Mouse (Mus musculus) ES-E14 (cell line): ENCODE measurements around the gene Fkbp8. TPM values are rescaled to one million over a fixed set of nuclear protein-coding genes. Genes with fewer than 3 reads are reported as not detected.

Experiments used
- DNase-seq: peaks from one replicate; pipeline ENCODE4 v3.0.0-alpha.2; 2013; ENCODE audit warnings: low read depth, low spot score
- H3K27ac ChIP-seq: 2 replicates; pipeline ENCODE4 v1.5.1; 2012; ENCODE audit warnings: low read depth, mild to moderate bottlenecking, low read length, moderate library complexity, mixed read lengths; ENCODE audit not compliant: poor library complexity, insufficient read depth, severe bottlenecking
- H3K36me3 ChIP-seq: 2 replicates; pipeline ENCODE4 v1.6.1; 2012; ENCODE audit warnings: mild to moderate bottlenecking, low read length, moderate library complexity, mixed read lengths; ENCODE audit not compliant: control insufficient read depth, poor library complexity, insufficient read depth, severe bottlenecking
- H3K4me1 ChIP-seq, 2 experiments: fragments of 150-350 bp in 1 of 2; sonication (generic) in 1 of 2; 2 replicates each; pipeline ENCODE4 v1.6.1; 2012; ENCODE audit warnings: low read length in 2 of 2, mild to moderate bottlenecking in 1 of 2, mixed read lengths in 1 of 2; ENCODE audit not compliant: control insufficient read depth in 2 of 2, insufficient read depth in 2 of 2, poor library complexity in 1 of 2
- H3K4me3 ChIP-seq, 2 experiments: fragments of 150-350 bp in 1 of 2; sonication (generic) in 1 of 2; 2 replicates each; pipeline ENCODE4 v1.5.1; 2012; ENCODE audit warnings: low read length in 2 of 2, low read depth in 1 of 2, mild to moderate bottlenecking in 1 of 2, mixed read lengths in 1 of 2; ENCODE audit not compliant: insufficient read depth in 1 of 2, poor library complexity in 1 of 2, severe bottlenecking in 1 of 2
- H3K9ac ChIP-seq: 2 replicates; pipeline ENCODE4 v1.6.1; 2012; ENCODE audit warnings: low read depth, mild to moderate bottlenecking, low read length, mixed read lengths; ENCODE audit not compliant: poor library complexity, insufficient read depth, severe bottlenecking
- H3K9me3 ChIP-seq: fragments of 150-350 bp; sonication (generic); 2 replicates; pipeline ENCODE4 v1.6.1; 2012; ENCODE audit warnings: low read depth, mild to moderate bottlenecking, low read length; ENCODE audit not compliant: control insufficient read depth, insufficient read depth
- CHD2 ChIP-seq: IDR thresholded peaks from 2 replicates; pipeline ENCODE4 v1.6.1; 2014; ENCODE audit warnings: mild to moderate bottlenecking, low read depth, low read length, inconsistent platforms
- HCFC1 ChIP-seq: IDR thresholded peaks from 2 replicates; pipeline ENCODE4 v1.6.1; 2012; ENCODE audit warnings: low read length, inconsistent platforms, borderline replicate concordance; ENCODE audit not compliant: insufficient read depth
- MAFK ChIP-seq: IDR thresholded peaks from 2 replicates; pipeline ENCODE4 v1.6.1; 2014; ENCODE audit warnings: mild to moderate bottlenecking, low read depth, low read length, inconsistent platforms; ENCODE audit not compliant: insufficient read depth
- ZC3H11A ChIP-seq: IDR thresholded peaks from 2 replicates; pipeline ENCODE4 v1.6.1; 2012; ENCODE audit warnings: low read depth, mild to moderate bottlenecking, inconsistent platforms, low read length, borderline replicate concordance
- ZNF384 ChIP-seq: IDR thresholded peaks from 2 replicates; pipeline ENCODE4 v1.6.1; 2012; ENCODE audit warnings: low read depth, low read length, inconsistent platforms
- in situ Hi-C, 2 experiments: fragments of 600-800 bp; cut with MboI; formaldehyde crosslinking; loops; one replicate each; pipeline ENCODE4 v1.15.1; 2025; ENCODE audit warnings: low sequenced_read_pairs in 2 of 2, inconsistent platforms in 1 of 2; ENCODE audit not compliant: unreplicated experiment in 2 of 2
- total RNA-seq: library from RNA; depleted of rRNA; stranded (reverse); fragments of 300-350 nt; gene quantifications from 2 replicates; pipeline ENCODE4 v1.2.3, GENCODE M21; 2012

Gene Fkbp8
- total RNA-seq, 1 experiment, result 252 TPM

DNA sequence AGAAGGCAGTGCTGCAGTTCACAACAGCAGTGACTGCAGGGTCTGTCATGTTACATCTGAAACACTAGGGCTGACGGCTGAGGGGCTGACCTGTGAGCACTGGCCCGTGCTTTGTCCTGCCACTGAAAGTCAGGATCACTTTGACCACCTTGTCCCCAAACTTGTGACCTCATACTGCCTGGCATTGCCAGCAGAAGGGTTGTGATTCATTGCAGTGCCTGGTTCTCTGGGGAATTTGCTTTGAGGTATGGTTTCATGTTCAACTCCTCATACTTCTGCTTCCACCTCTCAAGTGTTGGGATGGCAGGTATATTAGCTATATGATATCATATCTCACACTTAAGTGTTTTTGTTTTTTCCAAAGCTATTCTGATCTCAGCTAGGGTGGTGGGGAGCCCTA is 8.2 kb downstream of the Fkbp8 start:
- no peak overlapping the region for H3K4me3 ChIP-seq
- H3K36me3 ChIP-seq, result peaks cover 41% of the 10 kb centered on the region
- in situ Hi-C loops, result no loop called here
- H3K27ac ChIP-seq, result no peak overlapping the region
- 0 out of 4 replicates have a peak, but pooled peaks cover 0 to 2% of the 10 kb centered on the region in 2 experiments for H3K4me1 ChIP-seq
- no peaks in the 10 kb centered on the region for H3K9me3 ChIP-seq
- TF ChIP-seq ZNF384, result no peak
- TF ChIP-seq MAFK, result no peak
- no peak for TF ChIP-seq HCFC1
- no peak for TF ChIP-seq CHD2
- TF ChIP-seq ZC3H11A, result no peak
- H3K9ac ChIP-seq, result no peak overlapping the region
- no peak for DNase-seq

DNA sequence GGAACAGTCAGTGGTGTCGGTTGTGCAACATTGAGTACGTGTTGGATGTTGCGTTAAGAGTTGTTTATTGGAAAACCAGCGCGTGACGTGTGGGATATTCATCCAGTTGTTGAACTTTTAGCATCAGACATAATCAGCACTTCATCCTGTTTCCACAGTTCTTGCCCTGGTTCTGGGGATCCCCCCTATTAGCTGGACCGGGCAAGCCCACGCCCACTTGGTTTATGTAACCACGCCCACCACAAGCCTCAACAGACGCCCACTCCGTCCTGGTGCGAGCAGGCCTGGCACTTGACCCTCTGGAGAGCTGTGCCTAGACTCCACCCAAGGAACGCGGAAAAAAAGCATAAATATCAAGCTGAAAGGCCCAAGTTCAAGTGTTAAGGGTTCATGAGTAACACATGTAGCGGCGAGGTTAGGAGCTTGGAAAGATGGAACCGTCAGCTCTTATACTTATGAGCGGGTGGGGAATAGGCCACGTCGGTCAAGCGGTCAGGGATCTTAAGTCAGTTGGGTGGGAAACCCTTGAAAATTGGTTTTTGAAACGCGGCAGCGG is 10.6 kb downstream of the Fkbp8 start:
- in situ Hi-C loops, result no loop called here
- no peak overlapping the region; the same call in 1 of the 2 replicates for H3K27ac ChIP-seq
- no peak for DNase-seq
- 0 out of 4 replicates have a peak, but pooled peaks cover 0 to 2% of the 10 kb centered on the region in 2 experiments for H3K4me1 ChIP-seq
- peak overlapping the region; percentile 66 for H3K9ac ChIP-seq
- H3K9me3 ChIP-seq, result no peaks in the 10 kb centered on the region
- H3K4me3 ChIP-seq, result peak overlapping the region; percentile 64 to 76
- peaks cover 20% of the 10 kb centered on the region for H3K36me3 ChIP-seq
- TF ChIP-seq HCFC1, result no peak
- no peak for TF ChIP-seq ZC3H11A
- 0 out of 2 replicates have a peak, but pooled peaks have one; percentile 2 for TF ChIP-seq MAFK
- no peak for TF ChIP-seq CHD2
- no peak for TF ChIP-seq ZNF384

DNA sequence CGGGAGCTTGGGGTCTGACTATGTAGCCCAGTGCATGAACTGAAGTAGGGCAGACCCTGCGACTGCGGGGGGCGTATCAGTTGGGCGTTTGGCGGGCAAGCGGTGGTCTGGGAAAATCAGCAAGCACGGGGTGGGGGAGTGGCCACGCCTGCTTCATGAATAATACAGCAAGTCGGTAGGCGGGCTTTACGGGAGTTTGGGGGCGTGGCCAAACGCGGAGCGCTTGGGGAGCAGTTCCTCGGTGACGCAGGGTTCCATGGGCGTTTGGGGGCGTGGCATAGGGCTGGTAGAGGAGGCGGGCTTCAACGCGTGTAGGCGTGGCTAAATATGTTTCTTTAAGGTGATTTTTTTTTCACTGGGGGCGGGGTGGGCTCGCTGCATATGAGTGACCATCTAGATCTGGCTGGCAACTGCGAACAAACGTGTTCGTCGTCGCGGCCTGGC is 11.1 kb downstream of the Fkbp8 start:
- in situ Hi-C loops, result no loop called here
- Histone ChIP-seq H3K9ac (peak overlapping the region; percentile 69), H3K36me3 (peaks cover 18% of the 10 kb centered on the region), H3K4me3 (peak overlapping the region; percentile 76 to 85), H3K9me3 (no peaks in the 10 kb centered on the region), H3K4me1 (0 out of 4 replicates have a peak, but pooled peaks cover 0 to 2% of the 10 kb centered on the region in 2 experiments), H3K27ac (peak overlapping the region; percentile 79)
- TF ChIP-seq ZC3H11A (no peak), ZNF384 (peak; percentile 92)
- peak; percentile 99 for DNase-seq

DNA sequence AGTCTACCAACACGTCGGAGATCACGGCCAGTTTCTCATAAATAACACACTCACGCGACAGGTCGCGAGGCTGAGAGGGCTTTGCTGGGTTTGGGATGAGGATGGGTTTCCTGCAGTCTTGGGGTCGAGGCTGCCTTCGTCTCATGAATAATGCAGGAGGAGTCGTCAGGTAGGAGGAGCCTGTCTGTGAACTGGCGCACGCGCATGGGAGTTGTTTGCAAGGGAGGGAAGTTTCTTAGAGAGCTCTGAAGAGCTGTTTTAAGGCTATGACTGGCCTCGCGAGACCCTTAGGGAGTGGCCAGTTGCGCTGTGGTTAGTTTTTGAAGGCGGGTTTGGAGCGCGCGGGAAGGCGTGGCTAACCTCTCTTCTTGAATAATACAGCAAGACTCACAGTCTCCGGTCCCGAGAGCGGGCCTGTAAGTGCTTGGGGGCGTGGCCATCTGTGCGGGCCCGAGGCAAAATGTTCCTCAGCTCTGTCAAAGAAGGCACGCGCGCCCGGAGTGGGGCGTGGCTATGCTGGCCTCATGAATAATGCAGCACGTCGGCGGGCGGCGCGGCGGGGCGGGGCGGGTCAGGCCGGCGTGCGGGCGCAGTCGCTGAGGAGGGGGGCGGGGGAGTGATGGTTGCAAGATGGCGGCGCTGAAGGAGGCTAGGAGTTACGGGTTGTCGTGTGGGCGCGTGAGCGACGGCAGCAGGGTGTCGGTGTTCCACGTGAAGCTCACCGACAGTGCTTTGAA is 11.7 kb downstream of the Fkbp8 start, which contains the start of gene Ell:
Gene Ell (plus strand): TSS at position 381 of the 737 bp plus-strand sequence.
- in situ Hi-C loops, result no loop called here
- H3K36me3 ChIP-seq, result peaks cover 12% of the 10 kb centered on the region

More for the DNA sequence above, 11.7 kb downstream of the Fkbp8 start, which contains the start of gene Ell:
- H3K9me3 ChIP-seq, result no peaks in the 10 kb centered on the region
- H3K27ac ChIP-seq, result peak within 1 kb of the TSS; percentile 79
- peak within 1 kb of the TSS; percentile 91 for H3K9ac ChIP-seq
- TF ChIP-seq HCFC1 (no peak), CHD2 (peak; percentile 96), ZC3H11A (no peak)
- H3K4me3 ChIP-seq, result peak within 1 kb of the TSS; percentile 76 to 85
- H3K4me1 ChIP-seq, result 0 out of 4 replicates have a peak, but pooled peaks cover 0 to 2% of the 10 kb centered on the region in 2 experiments
- DNase-seq, result peak; percentile 99
